Mouse (Mus musculus) adrenal gland (tissue): ENCODE results near the gene Il4.

ENCODE experiments used
- intact Hi-C: fragments of 180-260 bp; cut with DNase I; formaldehyde crosslinking; loops from one replicate; pipeline ENCODE4 v1.15.1; 2025
- long read RNA-seq, 2 experiments: library from polyadenylated mRNA; unstranded; transcript quantifications; one replicate each; pipeline ENCODE4 v2.0.0; 2020; ENCODE audit warnings: borderline replicate concordance in 1 of 2; ENCODE audit not compliant: insufficient replicate concordance in 1 of 2

The Il4 gene
- long read RNA-seq, experiment 1, result 0 reads
- long read RNA-seq, experiment 2, result 0 reads

GRCm38 (mm10) chr11:53618619-53619198 lies at the start of gene Il4:
Il4 (minus strand) TSS chr11:53618669.
- intact Hi-C loops, result no loop called here

GRCm38 (mm10) chr11:53664091-53664490 lies 45.6 kb upstream of the Il4 start:
- intact Hi-C loops, result no loop called here

DNA sequence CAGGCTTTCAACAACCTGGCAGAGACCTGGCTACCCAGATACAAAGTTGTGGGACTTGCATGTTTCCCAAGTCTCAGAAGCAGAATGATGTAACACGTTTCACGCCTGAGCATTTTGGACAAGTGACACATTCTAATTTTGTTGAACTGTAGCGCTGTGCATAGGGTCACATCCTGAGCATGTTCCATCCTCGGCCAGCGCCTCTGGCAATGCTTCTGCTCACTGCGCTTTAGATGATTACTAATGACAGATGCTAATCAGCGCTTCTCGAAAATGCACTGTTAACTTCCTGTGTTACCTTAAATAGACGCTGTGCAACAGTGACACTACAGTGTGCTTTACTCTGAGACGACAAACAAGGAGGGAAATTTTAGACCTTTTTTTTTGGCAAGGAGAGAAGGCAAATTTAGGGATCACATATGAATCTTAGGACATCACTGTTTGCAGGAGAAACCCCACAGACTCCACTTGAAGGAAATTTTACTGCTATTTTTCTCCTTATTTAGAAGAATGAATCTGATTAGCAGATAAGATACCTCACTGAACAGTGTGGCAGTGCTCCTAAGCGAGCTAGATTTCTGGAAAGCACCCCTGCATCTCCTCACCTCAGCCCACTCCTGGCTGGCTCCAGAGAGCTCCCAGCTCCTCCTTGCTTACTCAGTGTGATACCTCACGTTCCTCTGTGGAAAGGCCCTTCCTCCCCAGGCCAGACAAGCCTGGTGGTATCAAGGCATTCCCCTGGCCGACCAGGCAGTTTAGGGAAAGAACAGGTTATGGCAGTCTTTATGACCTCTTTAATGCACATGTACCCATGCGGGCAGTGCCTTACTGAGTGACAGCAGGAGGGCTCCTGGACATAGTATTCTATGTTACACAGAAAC lies 44.6 kb upstream of the Il4 start:
- intact Hi-C loops, result no loop called here

GRCm38 (mm10) chr11:53657828-53658227 lies 39.4 kb upstream of the Il4 start:
- intact Hi-C loops, result no loop called here

DNA sequence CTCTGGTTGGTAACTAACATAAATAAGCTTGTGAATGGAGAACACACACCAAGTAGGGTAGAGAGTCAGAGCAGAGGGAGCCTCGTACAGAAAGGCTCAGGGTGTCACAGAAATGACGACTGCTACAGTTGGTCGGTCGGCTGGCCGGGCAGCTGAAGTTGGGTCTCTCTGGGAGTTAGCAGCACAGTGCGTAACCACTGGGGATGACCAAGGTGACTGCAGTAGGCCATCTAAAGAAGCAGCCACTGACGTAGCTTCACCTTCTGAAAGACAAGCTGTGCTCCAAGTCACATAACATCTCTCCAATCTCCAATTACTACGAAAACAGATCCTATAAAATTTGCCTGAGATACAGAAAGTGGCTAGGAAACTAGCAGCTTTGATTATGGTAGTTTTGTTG lies 38.9 kb upstream of the Il4 start:
- intact Hi-C loops, result no loop called here

GRCm38 (mm10) chr11:53656558-53657202 lies 38.2 kb upstream of the Il4 start:
- intact Hi-C loops, result no loop called here

- intact Hi-C loops, result no loop called here
Measured at GRCm38 (mm10) chr11:53655043-53655442, 36.6 kb upstream of the Il4 start.

- intact Hi-C loops, result no loop called here
Measured at GRCm38 (mm10) chr11:53652427-53652826, 34.0 kb upstream of the Il4 start.

DNA sequence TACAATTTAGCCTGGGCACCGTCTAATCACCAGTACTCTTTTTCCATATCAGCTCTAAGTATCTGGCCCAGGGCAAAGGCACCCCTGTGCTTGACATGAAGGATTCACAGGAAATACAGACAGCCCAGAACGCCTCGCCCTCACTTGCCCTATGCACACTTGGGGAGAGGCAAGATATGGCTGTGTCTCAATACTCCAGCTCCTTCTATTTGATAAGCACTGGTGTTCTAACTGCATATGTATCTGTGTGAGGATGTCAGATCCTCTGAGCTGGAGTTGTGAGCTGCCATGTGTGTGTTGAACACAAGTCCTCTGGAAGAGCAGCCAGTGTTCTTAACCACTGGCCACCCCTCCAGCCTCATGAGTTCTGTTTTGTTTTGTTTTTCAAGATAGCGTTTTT lies 33.0 kb upstream of the Il4 start:
- intact Hi-C loops, result no loop called here

DNA sequence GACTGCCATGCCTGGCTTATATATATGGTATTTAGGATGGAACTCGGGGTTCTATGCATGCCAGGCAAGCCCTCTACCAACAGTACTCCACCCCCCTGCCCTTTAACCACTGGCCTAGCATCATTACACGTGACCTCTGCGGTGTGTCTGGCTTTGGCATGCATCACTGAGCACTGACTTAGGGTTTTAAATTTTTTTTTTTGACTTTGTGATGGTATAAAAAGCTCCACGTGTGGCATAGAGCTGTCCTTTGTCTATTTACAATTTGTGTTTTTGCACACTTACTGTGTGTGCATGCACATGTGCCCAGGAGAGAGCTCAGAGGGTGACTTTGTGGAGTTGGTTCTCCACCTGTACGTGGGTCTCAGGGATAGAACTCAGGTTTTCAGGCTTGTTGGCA lies 25.5 kb upstream of the Il4 start:
- intact Hi-C loops, result no loop called here

DNA sequence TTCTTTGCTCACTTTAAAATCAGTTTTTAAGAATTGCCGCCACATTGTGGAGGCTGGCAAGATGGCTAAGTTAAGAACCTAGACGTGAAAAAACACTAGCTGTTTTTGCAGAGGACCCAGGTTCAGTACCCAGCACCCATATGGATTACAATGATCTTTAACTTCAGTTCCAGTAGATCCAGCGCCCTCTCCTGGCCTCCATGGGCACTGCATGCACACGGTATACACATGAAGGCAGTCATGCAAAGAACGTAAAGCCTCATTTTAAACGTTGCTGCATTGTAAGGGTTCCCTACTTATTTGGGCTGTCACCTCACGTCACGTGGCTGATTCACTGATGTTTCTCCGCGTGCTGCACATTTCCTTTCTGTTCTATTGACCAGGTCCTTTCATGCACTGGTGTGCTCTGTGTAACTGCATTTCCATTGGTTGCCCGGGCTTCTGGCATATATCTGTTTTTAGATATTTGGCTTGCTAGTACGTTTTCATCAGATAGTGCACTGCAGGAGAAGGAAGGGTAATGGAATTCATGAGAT lies 24.3 kb upstream of the Il4 start:
- intact Hi-C loops, result no loop called here

DNA sequence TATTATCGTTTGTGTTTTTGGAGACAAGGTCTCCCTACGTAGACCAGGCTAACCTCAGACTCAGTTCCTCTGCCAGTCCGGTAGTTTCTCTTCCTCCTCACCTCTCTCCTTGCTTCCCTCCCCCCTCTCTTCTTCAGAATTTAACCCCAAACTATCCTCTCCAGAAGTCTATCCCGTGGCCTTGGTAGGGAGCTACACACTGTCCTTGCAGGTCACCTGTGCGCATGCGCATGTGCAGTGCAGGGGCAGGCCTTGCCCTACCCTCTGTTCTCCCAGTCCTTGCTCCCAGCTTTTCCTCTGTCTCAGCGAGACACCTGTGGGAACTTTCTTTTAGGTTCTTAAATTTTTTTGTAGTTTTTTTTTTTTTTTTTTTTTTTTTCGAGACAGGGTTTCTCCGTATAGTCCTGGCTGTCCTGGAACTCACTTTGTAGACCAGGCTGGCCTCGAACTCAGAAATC lies 19.4 kb upstream of the Il4 start:
- intact Hi-C loops, result no loop called here

- intact Hi-C loops, result no loop called here
Measured at GRCm38 (mm10) chr11:53637046-53637802, 18.8 kb upstream of the Il4 start.

DNA sequence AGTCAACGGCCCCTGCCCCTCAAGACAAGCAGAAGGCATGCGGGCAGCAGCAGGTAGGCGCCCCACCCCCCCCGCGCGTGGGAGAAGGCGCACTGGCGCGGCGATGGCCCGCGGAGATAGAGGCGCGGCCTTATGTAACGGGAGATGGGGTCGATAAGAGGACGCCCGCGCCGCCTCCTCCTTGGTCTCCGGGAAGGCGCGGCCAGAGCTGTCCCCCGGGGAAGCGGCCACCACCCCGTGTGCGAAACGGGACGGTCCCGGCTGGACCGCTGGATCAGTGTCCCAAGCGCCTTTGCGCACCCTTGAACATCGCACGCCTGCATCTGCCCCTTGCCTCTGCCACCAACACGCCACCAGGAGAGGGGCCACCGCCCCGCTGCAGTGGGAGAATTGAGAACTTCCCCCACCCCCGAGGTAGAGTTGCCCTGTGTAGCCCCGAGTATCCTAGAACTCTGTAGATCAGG lies 17.7 kb upstream of the Il4 start:
- intact Hi-C loops, result no loop called here

- intact Hi-C loops, result no loop called here
Measured at GRCm38 (mm10) chr11:53635590-53636182, 17.2 kb upstream of the Il4 start.

- intact Hi-C loops, result no loop called here
Measured at GRCm38 (mm10) chr11:53634556-53634955, 16.1 kb upstream of the Il4 start, which contains the start of gene Il13. Il13 (minus strand) TSS chr11:53634702.

GRCm38 (mm10) chr11:53633644-53634043 lies 15.2 kb upstream of the Il4 start:
- intact Hi-C loops, result no loop called here

- intact Hi-C loops, result no loop called here
Measured at GRCm38 (mm10) chr11:53632122-53632733, 13.8 kb upstream of the Il4 start.

DNA sequence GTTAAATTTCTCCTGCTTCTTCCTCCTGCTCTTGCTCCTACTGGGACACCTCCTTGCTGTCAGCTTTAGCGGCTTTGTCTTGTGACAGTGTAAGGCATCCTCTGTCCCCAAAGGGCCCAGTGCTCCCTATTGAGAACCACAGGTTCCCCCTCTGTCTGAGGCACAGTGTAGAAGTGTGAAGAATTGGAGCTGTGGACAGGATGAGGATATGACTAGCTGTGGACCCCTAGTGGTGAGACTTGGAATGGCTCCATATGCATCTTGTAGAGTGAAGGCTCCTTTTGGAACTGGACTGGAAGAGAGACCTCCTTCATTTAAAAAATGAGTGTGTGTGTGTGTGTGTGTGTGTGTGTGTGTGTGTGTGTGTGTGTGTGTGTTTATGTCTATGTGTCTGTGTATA lies 9.4 kb upstream of the Il4 start:
- intact Hi-C loops, result loop anchor here (2.0 to 5.0 kb wide), 2 partner anchors 41 to 161 kb away; no protein-coding TSS in a partner anchor

DNA sequence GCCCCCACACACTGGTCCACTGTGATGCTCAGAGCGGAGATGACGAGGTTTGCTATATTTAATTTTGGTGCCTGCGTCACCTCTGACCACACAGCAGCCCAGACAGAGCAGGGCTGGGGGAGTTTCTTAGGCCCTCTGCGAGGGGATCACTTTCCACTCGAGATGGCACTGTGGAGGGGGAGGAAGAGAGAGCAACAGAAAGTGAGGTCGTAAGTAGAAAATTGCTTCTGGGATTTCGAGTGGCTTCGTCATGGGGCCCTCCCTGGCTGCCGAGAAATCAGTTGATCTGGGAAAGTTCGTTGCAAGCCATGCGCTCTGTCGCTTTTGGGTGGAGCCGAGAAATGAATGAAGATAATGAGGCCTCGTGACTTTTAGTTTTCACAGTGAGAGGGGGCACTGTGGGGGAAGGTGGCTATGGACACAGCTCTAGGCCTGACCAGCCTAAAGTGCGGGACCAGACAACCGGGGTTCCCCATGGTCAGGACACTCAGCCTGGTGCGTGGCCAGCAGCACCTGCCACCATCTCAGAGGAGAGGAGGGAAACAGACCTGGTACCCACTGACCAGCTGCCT lies 8.4 kb upstream of the Il4 start:
- intact Hi-C loops, result loop anchor here (5.0 kb wide), 1 partner anchor 40 kb away; no protein-coding TSS in a partner anchor
